Mouse (Mus musculus) kidney, adult 18-20 months (tissue): ENCODE results near the gene Pgm5.
A peak's percentile ranks its signal among the peaks of the same experiment; 100 is the strongest.

ENCODE experiments used
- DNase-seq: peaks from one replicate; pipeline ENCODE4 v3.0.0; 2021

Pgm5 gene

GRCm38 (mm10) chr19:24865436-24865835 is 3.8 kb upstream of the Pgm5 start:
- DNase-seq = no peak

DNA sequence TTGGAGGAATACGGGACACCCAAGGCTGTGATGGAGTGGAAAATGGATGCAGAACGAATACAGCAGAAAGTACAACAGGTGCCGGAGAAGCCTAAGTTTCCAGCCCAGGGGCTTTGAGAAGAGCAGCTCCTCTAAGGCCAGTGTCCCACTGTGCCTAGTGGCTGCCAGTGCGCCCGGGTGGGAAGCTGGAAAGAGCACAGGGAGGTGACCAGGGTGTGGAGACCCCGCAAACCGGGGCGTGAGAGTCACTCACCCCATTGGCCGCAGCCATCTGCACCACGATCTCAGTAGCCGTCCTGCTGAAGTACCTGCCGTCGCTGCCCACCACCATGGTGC is 411 bp downstream of the Pgm5 start:
- DNase-seq = no peak

DNA sequence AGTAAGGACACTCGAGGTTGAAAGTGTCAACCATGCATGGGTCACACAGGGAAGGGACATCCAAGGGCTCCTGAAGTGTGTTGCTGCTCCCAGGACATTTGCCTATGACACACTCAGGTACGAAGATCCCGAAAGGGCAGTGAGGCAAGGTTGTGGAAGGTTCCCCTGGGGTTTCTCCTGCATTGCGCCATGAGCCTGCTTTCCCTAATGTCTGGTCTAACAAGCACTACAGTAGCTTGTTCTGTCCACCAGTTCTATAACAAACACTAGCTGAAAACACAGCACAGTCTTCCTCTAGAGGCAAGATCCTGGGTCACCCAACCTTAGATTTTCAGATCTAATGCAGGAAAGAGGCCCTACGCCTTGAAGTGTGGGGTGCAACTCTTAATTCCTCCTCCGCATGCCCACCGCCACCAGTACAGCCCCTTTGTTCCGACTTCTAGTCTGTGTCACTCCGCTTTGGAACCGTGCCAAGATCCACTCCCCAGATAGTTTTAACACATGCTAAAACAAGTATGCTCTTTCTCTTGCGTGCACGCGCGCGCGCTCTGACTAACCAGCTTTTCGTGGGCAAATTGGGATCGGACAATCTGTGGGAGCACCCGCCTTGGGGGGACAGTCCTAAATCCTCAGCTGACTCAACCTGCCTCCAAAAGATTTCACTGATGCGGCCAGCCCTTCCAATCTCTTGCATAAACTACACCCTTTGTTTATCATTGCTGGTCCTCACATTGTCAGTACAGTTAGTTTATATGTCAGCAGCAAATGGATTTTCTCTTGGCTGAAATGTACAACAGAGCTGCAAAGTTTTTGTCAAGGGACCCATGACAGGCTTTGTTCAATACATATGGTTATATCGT is 10.0 kb downstream of the Pgm5 start:
- DNase-seq = no peak

GRCm38 (mm10) chr19:24848844-24849243 is 12.8 kb downstream of the Pgm5 start:
- no peak for DNase-seq

DNA sequence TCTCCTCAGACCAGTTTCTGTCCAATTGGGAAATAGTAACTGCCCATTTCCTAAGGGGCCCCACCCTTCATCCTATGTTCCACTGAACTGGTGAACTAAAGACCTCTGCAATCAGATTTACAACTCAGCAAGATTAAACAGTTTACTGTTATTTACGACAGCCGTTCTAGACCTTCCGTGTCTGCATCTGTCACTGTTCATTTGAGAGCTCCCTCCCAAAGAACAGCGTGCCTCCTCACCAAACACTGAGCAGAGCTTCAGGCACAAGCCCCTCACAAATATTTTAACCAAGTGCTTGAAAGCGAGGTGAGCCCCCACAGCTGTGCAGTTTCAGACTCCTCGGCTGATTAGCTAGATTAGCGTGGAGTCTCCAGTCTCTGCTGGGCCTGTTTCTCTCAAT is 13.3 kb downstream of the Pgm5 start:
- DNase-seq = no peak

DNA sequence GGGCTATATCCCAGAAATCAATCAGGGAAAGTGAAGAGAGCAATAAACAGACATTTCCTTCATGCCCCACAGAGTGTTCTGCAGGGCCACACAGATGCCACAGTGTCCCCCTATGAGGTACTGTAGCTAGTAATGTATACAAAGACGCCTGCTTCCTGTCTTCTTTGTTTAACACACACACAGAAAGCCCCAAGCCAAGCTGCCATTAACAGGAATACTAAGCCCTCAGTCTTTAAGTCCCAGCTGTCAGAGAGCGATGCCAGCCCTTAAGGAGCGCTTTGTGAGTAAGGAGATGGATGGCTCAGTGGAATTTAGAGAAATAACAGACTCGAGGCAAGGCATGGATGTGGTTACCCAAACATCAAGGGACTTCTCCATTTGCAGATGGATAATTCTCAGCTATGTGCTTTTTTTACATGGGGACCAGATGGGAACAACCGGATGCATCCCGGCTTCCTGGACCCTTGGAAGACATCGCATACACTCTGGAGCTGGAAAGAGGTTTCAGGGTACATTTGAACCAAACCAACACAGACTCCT is 16.6 kb downstream of the Pgm5 start:
- no peak for DNase-seq

GRCm38 (mm10) chr19:24842080-24842479 is 19.6 kb downstream of the Pgm5 start:
- DNase-seq = peak; percentile 9

DNA sequence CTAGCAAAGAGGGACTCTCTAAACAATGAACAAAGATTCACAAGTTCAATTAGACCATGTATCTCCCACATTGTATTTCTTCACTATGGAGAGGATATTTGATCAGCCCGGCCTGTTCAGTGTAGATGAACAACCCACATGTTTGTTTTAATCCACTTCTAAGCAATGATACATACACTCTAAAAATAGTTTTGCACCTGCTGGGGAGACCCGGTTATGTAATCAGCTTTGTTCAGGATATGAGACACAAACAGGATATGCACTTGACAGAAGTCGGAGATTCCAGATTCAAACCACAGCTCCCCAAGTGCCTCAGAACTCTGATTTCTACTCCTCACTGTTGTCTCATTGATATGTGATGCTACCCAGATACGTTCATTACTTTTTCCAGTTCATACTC is 37.1 kb downstream of the Pgm5 start:
- no peak for DNase-seq

- no peak for DNase-seq
Measured at GRCm38 (mm10) chr19:24815661-24816221, 45.9 kb downstream of the Pgm5 start.

- DNase-seq = no peak
Measured at GRCm38 (mm10) chr19:24812861-24813293, 48.8 kb downstream of the Pgm5 start.

GRCm38 (mm10) chr19:24812106-24812810 is 49.4 kb downstream of the Pgm5 start:
- no peak for DNase-seq

- no peak for DNase-seq
Measured at GRCm38 (mm10) chr19:24811451-24811850, 50.2 kb downstream of the Pgm5 start.

DNA sequence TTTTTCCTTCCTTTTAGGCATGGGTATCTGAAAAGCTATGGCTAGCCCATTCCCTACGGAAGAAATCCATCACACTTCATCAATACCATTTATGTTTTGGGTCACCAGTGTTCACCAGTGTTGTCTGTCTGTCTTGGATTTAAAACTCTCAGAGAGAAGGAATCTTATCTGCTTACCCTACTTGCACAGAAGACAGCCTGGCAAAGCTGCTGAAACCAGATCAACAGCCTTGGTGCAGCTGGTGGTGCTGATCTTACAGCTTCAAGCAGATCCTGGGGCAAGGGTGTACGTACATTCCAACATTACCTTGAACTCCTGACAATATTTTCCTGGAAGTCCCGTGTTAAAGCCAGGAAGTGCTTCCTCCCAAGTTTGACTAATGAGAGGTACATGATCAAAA is 55.6 kb downstream of the Pgm5 start:
- no peak for DNase-seq

DNA sequence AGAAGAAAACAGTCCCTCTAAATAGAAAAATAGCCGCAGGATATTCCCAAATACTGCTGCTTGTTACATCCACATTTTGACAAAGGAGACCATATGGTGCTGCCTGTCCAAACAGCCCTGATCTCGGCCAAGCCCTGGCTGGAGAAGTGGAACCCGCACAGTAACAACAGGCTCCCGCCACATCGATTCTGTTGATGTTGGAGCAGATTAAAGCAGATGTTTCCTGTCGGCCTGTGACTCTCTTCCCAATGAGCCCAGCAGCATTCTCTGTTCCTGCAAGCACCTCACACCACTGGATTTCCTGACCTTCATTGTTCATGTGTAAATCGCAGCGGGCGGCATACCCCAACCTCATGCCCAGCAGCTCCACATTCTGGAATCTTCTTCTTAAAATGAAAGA is 64.0 kb downstream of the Pgm5 start:
- DNase-seq = peak; percentile 7

DNA sequence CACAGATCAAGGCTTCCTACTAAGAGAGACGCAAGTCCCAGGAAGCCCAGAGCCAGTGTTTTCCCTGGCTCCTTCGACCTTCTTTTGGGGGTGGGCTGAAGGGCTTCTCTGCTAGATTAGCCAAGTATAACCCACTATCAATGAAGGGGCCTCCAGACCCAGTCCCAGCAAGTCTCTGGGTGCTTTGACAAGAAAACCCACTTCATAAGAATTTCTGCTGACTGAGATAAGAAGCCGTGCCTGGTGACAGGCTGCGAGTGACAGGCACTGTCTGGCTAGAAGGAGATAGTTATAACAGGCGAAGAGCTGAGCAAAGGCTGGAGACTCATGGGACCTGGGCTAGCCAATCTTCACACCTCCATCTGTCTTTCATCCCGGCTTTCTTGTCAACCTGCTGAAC is 67.3 kb downstream of the Pgm5 start:
- DNase-seq = no peak

GRCm38 (mm10) chr19:24793545-24794139 is 68.0 kb downstream of the Pgm5 start:
- DNase-seq = no peak

- DNase-seq = no peak
Measured at GRCm38 (mm10) chr19:24792876-24793275, 68.8 kb downstream of the Pgm5 start.

DNA sequence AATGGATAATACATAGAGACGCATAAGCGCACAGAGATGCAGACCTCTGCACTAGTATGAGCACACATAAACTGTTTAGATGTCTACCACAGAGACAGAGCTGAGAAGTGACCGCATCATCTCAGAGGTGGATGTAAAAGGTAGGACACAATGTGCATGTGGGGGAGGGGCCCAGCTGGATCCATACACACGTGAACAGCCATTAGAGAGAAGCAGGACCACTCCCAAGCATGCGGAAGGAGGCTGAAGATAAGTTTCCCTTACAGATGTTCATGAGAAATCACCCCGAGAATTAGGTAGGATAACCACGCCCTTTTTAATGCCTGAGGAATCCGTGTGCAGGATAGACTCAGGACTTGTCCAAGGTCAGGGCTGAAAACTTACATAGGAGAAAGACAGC is 75.8 kb downstream of the Pgm5 start:
- no peak for DNase-seq

DNA sequence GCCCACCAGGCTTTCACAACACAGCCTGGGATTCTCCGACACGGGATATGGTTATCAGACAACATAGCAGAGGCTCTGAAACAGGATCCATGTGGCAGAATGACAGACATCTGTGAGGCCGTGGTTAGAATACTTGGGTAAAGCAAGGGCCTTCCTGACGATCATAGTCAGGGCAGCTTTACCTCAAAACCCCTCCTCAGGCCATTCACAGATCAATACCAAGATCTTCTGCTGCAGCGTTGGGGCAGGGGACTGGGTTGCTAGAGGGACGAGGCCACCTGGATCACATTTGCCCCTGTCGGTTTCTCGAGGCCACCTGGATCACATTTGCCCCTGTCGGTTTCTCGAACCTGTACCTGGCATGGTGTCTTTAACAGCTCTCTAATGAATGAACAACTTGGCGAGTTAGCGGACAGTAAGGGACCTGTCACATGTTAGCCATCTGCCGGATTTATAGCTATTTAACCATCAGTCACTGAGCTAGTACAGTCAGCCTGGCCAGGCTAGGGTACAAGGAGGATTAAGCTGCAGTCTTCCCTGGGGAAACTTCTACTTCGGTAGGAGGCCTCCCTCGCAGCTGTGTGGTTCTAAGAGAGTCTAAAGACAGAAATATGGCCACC is 76.5 kb downstream of the Pgm5 start:
- DNase-seq = no peak

GRCm38 (mm10) chr19:24783736-24784135 is 77.9 kb downstream of the Pgm5 start:
- no peak for DNase-seq

DNA sequence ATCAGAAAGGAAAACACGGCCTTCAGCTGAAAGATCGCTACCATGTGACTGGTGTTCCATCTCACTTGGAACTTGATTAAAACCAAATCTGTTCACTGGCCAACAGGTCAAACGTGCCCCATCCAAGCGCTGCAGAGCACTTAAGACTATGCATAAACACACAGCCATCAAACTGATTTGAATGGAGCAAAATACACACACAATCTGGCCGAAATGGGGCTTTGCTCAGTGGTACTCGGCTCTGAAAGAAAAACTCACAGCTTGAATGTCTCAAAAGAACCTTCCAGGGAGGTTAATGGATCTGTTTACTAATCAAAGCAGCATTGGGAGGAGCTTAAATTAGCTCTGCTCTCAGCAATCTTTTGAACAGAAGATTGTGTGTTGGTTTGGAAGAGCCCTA is 81.7 kb downstream of the Pgm5 start:
- DNase-seq = no peak

- DNase-seq = no peak
Measured at GRCm38 (mm10) chr19:24770345-24770744, 91.3 kb downstream of the Pgm5 start.

DNA sequence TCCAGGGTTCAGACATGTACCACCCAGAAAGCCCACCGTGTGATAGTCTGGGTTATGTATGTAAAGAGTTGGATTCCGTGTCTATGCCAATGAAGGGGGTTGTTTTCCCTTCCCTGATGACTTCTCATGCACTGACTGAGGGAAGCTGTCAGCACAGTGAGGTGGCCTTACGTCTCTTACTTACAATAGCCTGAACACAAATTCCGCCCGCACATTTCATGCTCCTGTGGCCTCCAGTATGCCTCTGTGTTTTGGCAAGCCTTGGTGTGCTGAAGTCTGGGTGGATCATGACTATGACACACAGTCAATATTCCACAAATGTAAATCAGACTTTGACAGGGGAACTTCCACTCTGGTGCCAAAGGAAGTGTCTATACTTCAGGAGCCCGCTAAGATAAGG is 94.3 kb downstream of the Pgm5 start:
- DNase-seq = no peak
